22 mouse cellular contexts compared by ENCODE assay signal in the genomic region with DNA sequence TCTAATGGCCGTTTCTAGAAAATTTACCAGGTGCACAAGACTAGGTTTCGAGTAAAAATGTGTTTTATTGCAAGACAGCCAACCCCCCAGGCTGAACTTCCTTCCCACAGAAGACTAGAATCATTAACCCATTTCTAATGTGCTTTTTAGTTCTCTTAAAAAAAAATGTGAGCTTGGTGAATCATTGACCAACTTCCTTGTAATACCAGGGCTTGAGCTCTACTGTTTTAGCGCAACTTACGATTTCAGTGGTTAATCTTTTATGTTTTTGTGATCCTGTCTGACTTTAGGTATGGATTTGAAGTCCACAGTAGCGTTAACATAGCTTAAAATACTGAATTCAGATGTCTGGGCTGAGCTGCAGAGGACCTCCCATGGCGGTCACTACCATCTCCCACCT. TPM values are rescaled to one million over a fixed set of nuclear protein-coding genes. Genes with fewer than 3 reads are reported as not detected.
DNase-seq lines count a peak whose midpoint lies in the region; ATAC-seq and TF ChIP-seq lines count a peak whose summit lies in the region.
"Had no signal": no experiment of that assay in that cellular context is flagged by ENCODE, and none has a peak within 500 bp of the region (broad histone marks: within the 10 kb centered on the region; RNA-seq: fewer than 3 reads in every experiment).

No protein-coding gene starts in this region.

- TF ChIP-seq POLR2A in cerebellum, adult 2 months (IDR thresholded peaks at IDR 0.05; ENCODE audit: borderline replicate concordance, insufficient read depth, low read length), result no peak

- ATAC-seq in intestine, postnatal 0 days, result no peak
- peak; percentile 62 for ATAC-seq in kidney, embryonic 15.5 days (replicated peaks; ENCODE audit: low FRiP score)
- no peak for ATAC-seq in stomach, embryonic 16.5 days (ENCODE audit: insufficient read depth, low FRiP score)
- ATAC-seq: forebrain, postnatal 0 days; hindbrain, embryonic 16.5 days; midbrain, embryonic 13.5 days had no signal

- no peak for TF ChIP-seq CTCF in intestine, postnatal 0 days (IDR thresholded peaks at IDR 0.05; ENCODE audit: low read depth)
- no peak for TF ChIP-seq CTCF in cerebellum, adult 2 months (IDR thresholded peaks at IDR 0.05; ENCODE audit: borderline replicate concordance, insufficient read depth, low read depth, low read length)

- no peak overlapping the region for H3K27ac ChIP-seq in intestine, postnatal 0 days (ENCODE audit: low read depth, low read length)
- peak overlapping the region; percentile 89 for H3K27ac ChIP-seq in kidney, embryonic 15.5 days
- H3K27ac ChIP-seq in stomach, embryonic 16.5 days (ENCODE audit: low read length), result peak overlapping the region; percentile 48; the same call in 1 of the 2 replicates
- H3K27ac ChIP-seq in forebrain, embryonic 10.5 days, result no peak overlapping the region
- H3K27ac ChIP-seq in cerebellum, adult 2 months (ENCODE audit: insufficient read depth, low read length), result no peak overlapping the region
- H3K27ac ChIP-seq: embryonic facial prominence, embryonic 10.5 days; heart, embryonic 15.5 days; left cerebral cortex, adult 2 months; liver, embryonic 13.5 days; midbrain, embryonic 13.5 days had no signal

- no peaks in the 10 kb centered on the region for H3K27me3 ChIP-seq in intestine, postnatal 0 days (replicated peaks; ENCODE audit: control insufficient read depth, insufficient read depth, low read length)
- no peaks in the 10 kb centered on the region for H3K27me3 ChIP-seq in kidney, embryonic 15.5 days
- no peaks in the 10 kb centered on the region for H3K27me3 ChIP-seq in stomach, embryonic 16.5 days (ENCODE audit: control insufficient read depth, insufficient read depth, low read length)
- H3K27me3 ChIP-seq in forebrain, embryonic 10.5 days (ENCODE audit: poor library complexity, severe bottlenecking), result no peaks in the 10 kb centered on the region
- H3K27me3 ChIP-seq in cerebellum, adult 2 months (ENCODE audit: control insufficient read depth, insufficient read depth, low read length), result no peaks in the 10 kb centered on the region
- H3K27me3 ChIP-seq: heart, embryonic 15.5 days; liver, embryonic 13.5 days; midbrain, embryonic 13.5 days had no signal

- H3K9me3 ChIP-seq in intestine, postnatal 0 days (ENCODE audit: control insufficient read depth), result no peaks in the 10 kb centered on the region
- no peaks in the 10 kb centered on the region for H3K9me3 ChIP-seq in kidney, embryonic 15.5 days (replicated peaks)
- H3K9me3 ChIP-seq in stomach, embryonic 16.5 days (replicated peaks; ENCODE audit: control insufficient read depth, low read length), result no peaks in the 10 kb centered on the region
- H3K9me3 ChIP-seq in forebrain, embryonic 10.5 days, result no peaks in the 10 kb centered on the region
- H3K9me3 ChIP-seq: embryonic facial prominence, embryonic 10.5 days; heart, embryonic 15.5 days; liver, embryonic 13.5 days; megakaryocyte, embryonic 14.5 days; midbrain, embryonic 13.5 days had no signal

- no peaks in the 10 kb centered on the region for H3K36me3 ChIP-seq in intestine, postnatal 0 days (ENCODE audit: control insufficient read depth, insufficient read depth)
- H3K36me3 ChIP-seq in kidney, embryonic 15.5 days, result no peaks in the 10 kb centered on the region
- no peaks in the 10 kb centered on the region for H3K36me3 ChIP-seq in stomach, embryonic 16.5 days (ENCODE audit: control insufficient read depth, insufficient read depth, low read length)
- no peaks in the 10 kb centered on the region for H3K36me3 ChIP-seq in forebrain, embryonic 10.5 days (replicated peaks)
- H3K36me3 ChIP-seq: embryonic facial prominence, embryonic 10.5 days; heart, embryonic 15.5 days; liver, embryonic 13.5 days; midbrain, embryonic 13.5 days had no signal

- no peak overlapping the region for H3K4me3 ChIP-seq in intestine, postnatal 0 days (ENCODE audit: low read depth, low read length)
- no peak overlapping the region for H3K4me3 ChIP-seq in kidney, embryonic 15.5 days (replicated peaks)
- H3K4me3 ChIP-seq in stomach, embryonic 16.5 days (replicated peaks; ENCODE audit: low read length), result no peak overlapping the region
- no peak overlapping the region for H3K4me3 ChIP-seq in forebrain, embryonic 10.5 days
- no peak overlapping the region for H3K4me3 ChIP-seq in cerebellum, adult 2 months (replicated peaks; ENCODE audit: insufficient read depth, low read depth, low read length)
- H3K4me3 ChIP-seq: embryonic facial prominence, embryonic 10.5 days; heart, embryonic 15.5 days; left cerebral cortex, adult 2 months; liver, embryonic 13.5 days; megakaryocyte, embryonic 14.5 days; midbrain, embryonic 13.5 days had no signal

- H3K4me2 ChIP-seq in intestine, postnatal 0 days (replicated peaks; ENCODE audit: low read depth), result peak overlapping the region; percentile 49
- H3K4me2 ChIP-seq in kidney, embryonic 15.5 days, result peak overlapping the region; percentile 25; the same call in 1 of the 2 replicates
- H3K4me2 ChIP-seq in stomach, embryonic 16.5 days (ENCODE audit: low read depth, low read length), result no peak overlapping the region
- H3K4me2 ChIP-seq: heart, embryonic 15.5 days; liver, embryonic 13.5 days; midbrain, embryonic 13.5 days had no signal

- H3K9ac ChIP-seq in intestine, postnatal 0 days (ENCODE audit: low read depth, low read length), result no peak overlapping the region
- H3K9ac ChIP-seq in kidney, embryonic 15.5 days, result no peak overlapping the region
- H3K9ac ChIP-seq in stomach, embryonic 16.5 days (ENCODE audit: low read length), result no peak overlapping the region
- H3K9ac ChIP-seq: forebrain, postnatal 0 days; heart, embryonic 15.5 days; liver, embryonic 13.5 days; midbrain, embryonic 13.5 days had no signal

- H3K4me1 ChIP-seq in intestine, postnatal 0 days (replicated peaks; ENCODE audit: control insufficient read depth, insufficient read depth, low read length), result peaks cover 12% of the 10 kb centered on the region; the same call in 1 of the 2 replicates
- H3K4me1 ChIP-seq in kidney, embryonic 15.5 days, result peaks cover 8% of the 10 kb centered on the region; the same call in 1 of the 2 replicates
- H3K4me1 ChIP-seq in stomach, embryonic 16.5 days (ENCODE audit: control insufficient read depth, insufficient read depth, low read length), result no peaks in the 10 kb centered on the region
- H3K4me1 ChIP-seq in forebrain, embryonic 10.5 days, result no peaks in the 10 kb centered on the region
- H3K4me1 ChIP-seq in cerebellum, adult 2 months (ENCODE audit: control insufficient read depth, insufficient read depth, low read length), result no peaks in the 10 kb centered on the region
- H3K4me1 ChIP-seq: embryonic facial prominence, embryonic 10.5 days; heart, embryonic 15.5 days; liver, embryonic 13.5 days; megakaryocyte, embryonic 14.5 days; midbrain, embryonic 13.5 days had no signal

- DNase-seq in kidney, adult 11 months, result peak; percentile 37
- DNase-seq in kidney, postnatal 10 days, result no peak
- DNase-seq in thymus, postnatal 14 days, result no peak
- DNase-seq in forebrain, embryonic 10.5 days (ENCODE audit: extremely low spot score, low spot score), result no peak
- no peak for DNase-seq in cerebellum, adult 2 months
- DNase-seq: adrenal gland, postnatal 25 days; cerebellum, adult 9-10 months; forebrain, postnatal 0 days; gastrocnemius, postnatal 14 days; layer of hippocampus, adult 9-11 months; liver, embryonic 13.5 days; lung, adult 2 months; lung, postnatal 36 days had no signal

- WGBS in intestine, postnatal 0 days, result 42% methylated on average over 6 of the region's 6 CpGs
- 64% methylated on average over 6 of the region's 6 CpGs for WGBS in kidney, embryonic 15.5 days
- 60% methylated on average over 6 of the region's 6 CpGs for WGBS in stomach, embryonic 16.5 days
- 92% methylated on average over 6 of the region's 6 CpGs for WGBS in forebrain, embryonic 10.5 days
- WGBS in cerebellum, adult 2 months, result 93% methylated on average over 6 of the region's 6 CpGs

RNA-seq across cellular contexts. Expression of a gene that starts 10.2 kb away (rescaled TPM):
- 10.8 and 13.6 TPM in 2 replicates for polyA plus RNA-seq in intestine, postnatal 0 days (2015; fragmentation: Nextera tagmentation; extraction: Ambion mirVana)
- 26.2 and 30.7 TPM in 2 replicates for polyA plus RNA-seq in kidney, embryonic 15.5 days (2015; fragmentation: Nextera tagmentation; extraction: Ambion mirVana)
- 68.9 and 91.5 TPM in 2 replicates for polyA plus RNA-seq in stomach, embryonic 16.5 days (2015; fragmentation: Nextera tagmentation; extraction: Ambion mirVana)
- 4.4 and 4.8 TPM in 2 replicates for polyA plus RNA-seq in forebrain, embryonic 10.5 days (2016; fragmentation: Nextera tagmentation; extraction: Ambion mirVana)
- polyA plus RNA-seq in cerebellum, adult 2 months (2012; rRNA removed), result 5.6 and 7.3 TPM in 2 replicates

Comparison
In these comparisons a context has a peak if more than half of its experiments do, and no peak if none do; other contexts are left out.
1. H3K27ac ChIP-seq: peak in kidney, embryonic 15.5 days (single experiment) and stomach, embryonic 16.5 days (single experiment); none in intestine, postnatal 0 days (single experiment), forebrain, embryonic 10.5 days (single experiment) and cerebellum, adult 2 months (single experiment).